Mouse (Mus musculus): ENCODE measurements around the gene Wdr27. TPM values are rescaled to one million over a fixed set of nuclear protein-coding genes. Genes with fewer than 3 reads are reported as not detected.
"Not testable (repeated sequence)": the region's sequence is repeated elsewhere in the genome, so short reads cannot be mapped to it uniquely, and the experiment has no call there.

Gene Wdr27
- polyA plus RNA-seq, 2 experiments: 3.0 to 6.0 TPM

- peaks cover 3% of the 10 kb centered on the region for H3K4me1 ChIP-seq (ENCODE audit: control insufficient read depth, insufficient read depth, low read length)
These were observed 6.3 kb upstream of the Wdr27 start for GRCm38 (mm10) chr17:14949161-14949827.

DNA sequence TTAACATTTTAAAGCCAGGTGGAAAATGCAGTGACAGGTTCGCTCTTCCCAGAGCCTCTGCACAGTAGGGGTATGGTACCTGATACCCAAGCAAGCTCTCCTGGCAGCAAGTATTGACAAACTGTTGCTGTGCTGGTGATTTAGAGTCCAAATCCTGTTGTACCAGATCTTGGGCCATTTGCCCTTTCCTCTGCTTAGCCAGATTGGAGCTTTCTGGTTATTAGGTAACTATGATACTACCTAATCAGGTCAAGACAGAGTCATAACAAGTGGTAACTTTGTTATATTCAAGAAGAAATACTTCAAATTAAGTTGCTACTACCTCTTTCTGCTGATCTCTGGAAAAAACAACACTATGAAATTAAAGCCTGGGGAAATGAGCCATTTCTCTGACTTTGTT is 1.6 kb upstream of the Wdr27 start:
- DNase-seq (ENCODE audit: low spot score) (no peak), ATAC-seq (ENCODE audit: low FRiP score, low read depth) (no peak)
- Histone ChIP-seq H3K9me3 (ENCODE audit: control insufficient read depth, low read length) (no peaks in the 10 kb centered on the region), H3K27ac (replicated peaks; ENCODE audit: low read depth, low read length) (no peak overlapping the region), H3K4me2 (replicated peaks; ENCODE audit: low read depth, low read length, severe bottlenecking) (peak overlapping the region; percentile 79; the same call in 1 of the 2 replicates), H3K9ac (ENCODE audit: low read depth, low read length, severe bottlenecking) (no peak overlapping the region), H3K4me3 (replicated peaks; ENCODE audit: low read length) (no peak overlapping the region), H3K4me1 (ENCODE audit: control insufficient read depth, insufficient read depth, low read length) (peaks cover 10% of the 10 kb centered on the region), H3K36me3 (ENCODE audit: control insufficient read depth, insufficient read depth, low read length) (peaks cover 32% of the 10 kb centered on the region), H3K27me3 (ENCODE audit: control insufficient read depth, insufficient read depth, low read length) (no peaks in the 10 kb centered on the region)
- 78% methylated on average over 1 of the region's 1 CpGs for WGBS
- TF ChIP-seq POLR2A (IDR thresholded peaks at IDR 0.05; ENCODE audit: borderline replicate concordance, extremely low read depth, insufficient read depth, insufficient read length): no peak

More at GRCm38 (mm10) chr17:14949161-14949827, 6.3 kb upstream of the Wdr27 start:
- no peaks in the 10 kb centered on the region for H3K27me3 ChIP-seq (ENCODE audit: control insufficient read depth, insufficient read depth, low read length)
- peaks cover 72% of the 10 kb centered on the region for H3K36me3 ChIP-seq (ENCODE audit: control insufficient read depth, insufficient read depth, low read length)
- no peaks in the 10 kb centered on the region for H3K9me3 ChIP-seq (ENCODE audit: control insufficient read depth, low read length)
- TF ChIP-seq POLR2A (IDR thresholded peaks at IDR 0.05; ENCODE audit: borderline replicate concordance, extremely low read depth, insufficient read depth, insufficient read length): no peak
- no peak overlapping the region for H3K4me2 ChIP-seq (replicated peaks; ENCODE audit: low read depth, low read length, severe bottlenecking)
- no peak for DNase-seq (ENCODE audit: low spot score)
- no peak overlapping the region for H3K9ac ChIP-seq (ENCODE audit: low read depth, low read length, severe bottlenecking)
- no peak overlapping the region for H3K27ac ChIP-seq (replicated peaks; ENCODE audit: low read depth, low read length)
- WGBS: 89% methylated on average over 7 of the region's 7 CpGs
- no peak overlapping the region for H3K4me3 ChIP-seq (replicated peaks; ENCODE audit: low read length)
- no peak for ATAC-seq (ENCODE audit: low FRiP score, low read depth)

DNA sequence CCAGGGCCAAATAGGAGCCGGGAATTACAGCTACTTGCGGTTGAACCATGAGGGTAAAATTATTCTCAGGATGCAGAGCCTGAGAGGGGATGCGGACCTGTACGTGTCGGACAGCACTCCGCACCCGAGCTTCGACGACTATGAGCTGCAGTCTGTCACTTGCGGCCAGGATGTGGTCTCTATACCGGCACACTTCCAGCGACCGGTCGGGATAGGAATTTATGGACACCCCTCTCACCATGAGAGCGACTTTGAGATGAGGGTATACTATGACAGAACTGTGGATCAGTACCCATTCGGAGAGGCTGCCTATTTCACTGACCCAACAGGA is 736 bp upstream of the Wdr27 start:
- H3K27ac ChIP-seq (replicated peaks; ENCODE audit: low read depth, low read length): peak overlapping the region; percentile 29; the same call in 1 of the 2 replicates
- TF ChIP-seq POLR2A (IDR thresholded peaks at IDR 0.05; ENCODE audit: borderline replicate concordance, extremely low read depth, insufficient read depth, insufficient read length): no peak
- peaks cover 25% of the 10 kb centered on the region for H3K36me3 ChIP-seq (ENCODE audit: control insufficient read depth, insufficient read depth, low read length)
- peak overlapping the region; percentile 71 for H3K4me3 ChIP-seq (replicated peaks; ENCODE audit: low read length)
- H3K4me2 ChIP-seq (replicated peaks; ENCODE audit: low read depth, low read length, severe bottlenecking): peak overlapping the region; percentile 79
- H3K9me3 ChIP-seq (ENCODE audit: control insufficient read depth, low read length): no peaks in the 10 kb centered on the region
- DNase-seq (ENCODE audit: low spot score) (no peak), ATAC-seq (ENCODE audit: low FRiP score, low read depth) (no peak)
- no peaks in the 10 kb centered on the region for H3K27me3 ChIP-seq (ENCODE audit: control insufficient read depth, insufficient read depth, low read length)
- H3K9ac ChIP-seq (ENCODE audit: low read depth, low read length, severe bottlenecking): peak overlapping the region; percentile 74
- H3K4me1 ChIP-seq (ENCODE audit: control insufficient read depth, insufficient read depth, low read length): peaks cover 10% of the 10 kb centered on the region
- WGBS: 16% methylated on average over 16 of the region's 16 CpGs

GRCm38 (mm10) chr17:14942181-14942580 is 777 bp downstream of the Wdr27 start:
- peaks cover 16% of the 10 kb centered on the region for H3K36me3 ChIP-seq (ENCODE audit: control insufficient read depth, insufficient read depth, low read length)
- H3K4me2 ChIP-seq (replicated peaks; ENCODE audit: low read depth, low read length, severe bottlenecking): peak overlapping the region; percentile 79
- 53% methylated on average over 6 of the region's 6 CpGs for WGBS
- not testable (repeated sequence) for ATAC-seq (ENCODE audit: low FRiP score, low read depth); H3K27me3 ChIP-seq (ENCODE audit: control insufficient read depth, insufficient read depth, low read length); DNase-seq (ENCODE audit: low spot score); H3K9me3 ChIP-seq (ENCODE audit: control insufficient read depth, low read length); H3K27ac ChIP-seq (replicated peaks; ENCODE audit: low read depth, low read length)
- H3K4me3 ChIP-seq (replicated peaks; ENCODE audit: low read length): peak overlapping the region; percentile 71
- H3K4me1 ChIP-seq (ENCODE audit: control insufficient read depth, insufficient read depth, low read length): peaks cover 10% of the 10 kb centered on the region
- H3K9ac ChIP-seq (ENCODE audit: low read depth, low read length, severe bottlenecking): peak overlapping the region; percentile 74

- Histone ChIP-seq H3K9ac (ENCODE audit: low read depth, low read length, severe bottlenecking) (no peak overlapping the region), H3K27me3 (ENCODE audit: control insufficient read depth, insufficient read depth, low read length) (no peaks in the 10 kb centered on the region), H3K36me3 (ENCODE audit: control insufficient read depth, insufficient read depth, low read length) (no peaks in the 10 kb centered on the region), H3K27ac (replicated peaks; ENCODE audit: low read depth, low read length) (no peak overlapping the region), H3K4me2 (replicated peaks; ENCODE audit: low read depth, low read length, severe bottlenecking) (no peak overlapping the region), H3K4me1 (ENCODE audit: control insufficient read depth, insufficient read depth, low read length) (no peaks in the 10 kb centered on the region), H3K4me3 (replicated peaks; ENCODE audit: low read length) (no peak overlapping the region), H3K9me3 (ENCODE audit: control insufficient read depth, low read length) (no peaks in the 10 kb centered on the region)
- no peak for TF ChIP-seq POLR2A (IDR thresholded peaks at IDR 0.05; ENCODE audit: borderline replicate concordance, extremely low read depth, insufficient read depth, insufficient read length)
- WGBS: 61% methylated on average over 5 of the region's 5 CpGs
- ATAC-seq (ENCODE audit: low FRiP score, low read depth) (no peak), DNase-seq (ENCODE audit: low spot score) (no peak)
These were observed 6.9 kb downstream of the Wdr27 start for GRCm38 (mm10) chr17:14935841-14936605.

DNA sequence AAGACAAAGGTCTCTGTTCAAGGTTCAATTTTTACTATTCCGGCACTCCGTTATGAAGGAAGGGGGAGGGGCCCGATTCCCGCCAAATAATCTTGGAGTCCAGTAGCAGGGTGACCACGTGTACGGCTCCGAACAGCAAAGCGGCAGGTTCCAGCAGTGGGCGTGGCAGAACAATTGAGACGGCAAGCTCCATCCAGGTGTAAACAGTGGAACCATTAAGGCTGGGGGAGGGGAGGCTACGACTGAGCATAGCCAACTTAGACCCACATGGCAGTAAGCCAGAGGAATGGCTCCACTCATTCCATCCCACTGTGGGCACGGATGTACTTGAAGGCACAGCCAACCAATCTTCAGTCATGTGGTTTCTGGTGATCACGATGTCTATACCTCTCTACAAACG is 7.7 kb downstream of the Wdr27 start:
- 81% methylated on average over 14 of the region's 14 CpGs for WGBS
- not testable (repeated sequence) for H3K9me3 ChIP-seq (ENCODE audit: control insufficient read depth, low read length); DNase-seq (ENCODE audit: low spot score)

More for the DNA sequence above, 7.7 kb downstream of the Wdr27 start:
- not testable (repeated sequence) for H3K4me2 ChIP-seq (replicated peaks; ENCODE audit: low read depth, low read length, severe bottlenecking); ATAC-seq (ENCODE audit: low FRiP score, low read depth); H3K27ac ChIP-seq (replicated peaks; ENCODE audit: low read depth, low read length); H3K9ac ChIP-seq (ENCODE audit: low read depth, low read length, severe bottlenecking); H3K27me3 ChIP-seq (ENCODE audit: control insufficient read depth, insufficient read depth, low read length); H3K36me3 ChIP-seq (ENCODE audit: control insufficient read depth, insufficient read depth, low read length); H3K4me3 ChIP-seq (replicated peaks; ENCODE audit: low read length); H3K4me1 ChIP-seq (ENCODE audit: control insufficient read depth, insufficient read depth, low read length)
